Mouse (Mus musculus) gastrocnemius, postnatal 10 days (tissue): Measurements from ENCODE around the gene Srrm1. TPM values are rescaled to one million over a fixed set of nuclear protein-coding genes. Genes with fewer than 3 reads are reported as not detected.
"Not testable (repeated sequence)": the region's sequence is repeated elsewhere in the genome, so short reads cannot be mapped to it uniquely, and the experiment has no call there.

Source experiments
- DNase-seq: peaks from one replicate; pipeline ENCODE4 v3.0.0; 2021; ENCODE audit warnings: mixed read lengths
- total RNA-seq, 2 experiments: library from RNA; stranded (reverse); gene quantifications; 2 replicates each; pipeline ENCODE4 v1.2.3; 2021

The Srrm1 gene
- total RNA-seq, 2 experiments from 2014 or later, result 74.6 to 107 TPM

GRCm38 (mm10) chr4:135300248-135301041 is 52.7 kb downstream of the Srrm1 start:
- DNase-seq, result no peak

GRCm38 (mm10) chr4:135298680-135299079 is 54.4 kb downstream of the Srrm1 start:
- DNase-seq, result no peak

GRCm38 (mm10) chr4:135297931-135298546 is 55.1 kb downstream of the Srrm1 start:
- peak; percentile 56 for DNase-seq

GRCm38 (mm10) chr4:135297146-135297545 is 56.0 kb downstream of the Srrm1 start:
- DNase-seq, result no peak

GRCm38 (mm10) chr4:135296565-135296964 is 56.6 kb downstream of the Srrm1 start:
- no peak for DNase-seq

- DNase-seq, result no peak
Measured at GRCm38 (mm10) chr4:135293813-135294212, 59.3 kb downstream of the Srrm1 start.

GRCm38 (mm10) chr4:135292477-135293089 is 60.5 kb downstream of the Srrm1 start:
- DNase-seq, result no peak

- DNase-seq, result no peak
Measured at GRCm38 (mm10) chr4:135291841-135292240, 61.3 kb downstream of the Srrm1 start.

GRCm38 (mm10) chr4:135291199-135291598 is 61.9 kb downstream of the Srrm1 start:
- no peak for DNase-seq

- no peak for DNase-seq
Measured at GRCm38 (mm10) chr4:135287975-135288374, 65.1 kb downstream of the Srrm1 start.

GRCm38 (mm10) chr4:135286833-135287395 is 66.2 kb downstream of the Srrm1 start:
- DNase-seq, result peak; percentile 26

- DNase-seq, result no peak
Measured at GRCm38 (mm10) chr4:135286033-135286622, 67.0 kb downstream of the Srrm1 start.

- no peak for DNase-seq
Measured at GRCm38 (mm10) chr4:135285436-135285835, 67.7 kb downstream of the Srrm1 start.

GRCm38 (mm10) chr4:135283875-135284274 is 69.2 kb downstream of the Srrm1 start:
- DNase-seq, result no peak

GRCm38 (mm10) chr4:135283417-135283816 is 69.7 kb downstream of the Srrm1 start:
- DNase-seq, result no peak

- no peak for DNase-seq
Measured at GRCm38 (mm10) chr4:135282651-135283290, 70.3 kb downstream of the Srrm1 start.

- DNase-seq, result not testable (repeated sequence)
Measured at GRCm38 (mm10) chr4:135280016-135280415, 73.1 kb downstream of the Srrm1 start.

- DNase-seq, result no peak
Measured at GRCm38 (mm10) chr4:135276681-135277379, 76.3 kb downstream of the Srrm1 start.

- DNase-seq, result no peak
Measured at GRCm38 (mm10) chr4:135274761-135275160, 78.4 kb downstream of the Srrm1 start.

GRCm38 (mm10) chr4:135273307-135273682 is 79.8 kb downstream of the Srrm1 start:
- no peak for DNase-seq

GRCm38 (mm10) chr4:135272640-135273306 is 80.3 kb downstream of the Srrm1 start, which contains the start of gene Clic4:
Clic4 (minus strand) TSS chr4:135272814.
- DNase-seq, result peak; percentile 100
